Mouse (Mus musculus) heart, postnatal 0 days (tissue): Measurements from ENCODE around the gene Clec16a.

Experiments used
- CTCF ChIP-seq: IDR thresholded peaks from 2 replicates; pipeline ENCODE4 v1.5.1; 2016; ENCODE audit warnings: antibody characterized with exemption, control low read depth, low read depth
- EP300 ChIP-seq: IDR thresholded peaks from 2 replicates; pipeline ENCODE4 v1.6.1; 2016; ENCODE audit warnings: antibody characterized with exemption, low read depth

- TF ChIP-seq CTCF: no peak
- no peak for TF ChIP-seq EP300
Measured at GRCm38 (mm10) chr16:10499122-10499521, 46.0 kb upstream of the Clec16a start.
